Mouse (Mus musculus): ENCODE measurements around the gene Pltp.

- TF ChIP-seq USF1 (IDR thresholded peaks at IDR 0.05; ENCODE audit: low read depth, low read length) (no peak), POLR2AphosphoS2 (IDR thresholded peaks at IDR 0.05; ENCODE audit: low read length) (no peak), MYB (IDR thresholded peaks at IDR 0.05; ENCODE audit: low read depth, low read length) (no peak), CTCF (IDR thresholded peaks at IDR 0.05 in 2 of 3, conservative IDR thresholded peaks at IDR 0.05 in 1 of 3; ENCODE audit: control insufficient read depth in 1 of 3, insufficient read depth in 1 of 3, low read depth in 2 of 3, low read length in 3 of 3, poor library complexity in 1 of 3, severe bottlenecking in 1 of 3) (no peak), SIN3A (IDR thresholded peaks at IDR 0.05; ENCODE audit: low read length) (no peak), POLR2A (IDR thresholded peaks at IDR 0.05; ENCODE audit: control insufficient read depth in 1 of 2, insufficient read depth in 1 of 2, low read depth in 1 of 2, low read length in 2 of 2, poor library complexity in 1 of 2) (no peak), MAFK (IDR thresholded peaks at IDR 0.05; ENCODE audit: borderline replicate concordance, low read depth, low read length) (no peak), RAD21 (IDR thresholded peaks at IDR 0.05; ENCODE audit: low read depth, low read length) (no peak), ELF1 (IDR thresholded peaks at IDR 0.05; ENCODE audit: low read depth, low read length) (no peak), ZC3H11A (IDR thresholded peaks at IDR 0.05; ENCODE audit: low read depth, low read length) (no peak), POLR2AphosphoS5 (IDR thresholded peaks at IDR 0.05; ENCODE audit: borderline replicate concordance, low read depth, low read length) (no peak)
Measured at GRCm38 (mm10) chr2:164792400-164793190, 64.9 kb downstream of the Pltp start.
